In the genomic region with DNA sequence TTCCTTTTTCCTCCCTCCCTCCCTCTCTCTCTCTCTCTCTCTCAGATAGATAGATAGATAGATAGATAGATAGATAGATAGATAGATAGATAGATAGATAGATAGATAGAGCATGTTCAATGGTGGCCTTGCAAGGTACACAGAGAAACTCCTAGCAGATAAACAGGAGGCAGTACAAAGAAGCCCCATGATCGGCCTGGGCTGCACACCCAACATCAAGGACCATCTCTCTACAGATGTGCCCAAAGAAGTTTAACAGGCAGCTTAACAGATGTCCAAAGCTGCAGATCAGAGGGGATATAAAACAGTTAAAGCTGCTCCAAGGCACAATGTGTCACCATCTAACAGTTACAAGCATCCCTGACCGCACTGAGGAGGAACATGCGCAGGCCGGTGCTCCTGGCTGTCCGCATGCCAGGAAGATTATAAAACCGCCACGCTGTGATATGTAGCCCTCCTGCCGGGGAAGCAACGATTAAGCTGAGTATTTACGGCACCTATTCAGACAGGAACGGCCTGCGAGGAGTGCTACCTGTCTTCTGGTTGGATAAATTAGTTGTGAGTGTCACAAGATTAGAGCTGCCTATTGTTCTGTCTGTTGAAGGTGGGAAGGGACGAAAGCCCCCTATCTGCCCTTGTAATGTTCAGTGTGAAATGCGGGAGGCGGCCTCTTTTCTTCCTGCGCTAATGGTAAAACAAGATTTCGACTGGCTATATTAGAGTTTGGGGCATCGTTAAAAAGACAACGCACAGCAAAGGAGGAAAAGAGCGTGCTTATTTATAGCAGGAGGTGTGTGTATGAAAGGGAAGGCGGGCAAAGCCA, we compare ENCODE assay signal across 9 mouse cellular contexts.
DNase-seq lines count a peak whose midpoint lies in the region; ATAC-seq lines count a peak whose summit lies in the region.
"Had no signal": no experiment of that assay in that cellular context is flagged by ENCODE, and none has a peak within 500 bp of the region (broad histone marks: within the 10 kb centered on the region; RNA-seq: fewer than 3 reads in every experiment).

No protein-coding gene starts in this region.

- 15% methylated on average over 21 of the region's 21 CpGs for WGBS in limb, embryonic 10.5 days

- H3K4me1 ChIP-seq in limb, embryonic 10.5 days = peaks cover 7% of the 10 kb centered on the region

- ATAC-seq in erythroid progenitor cell, adult 5-6 weeks (replicated peaks; ENCODE audit: low FRiP score, poor library complexity, severe bottlenecking) = no peak

- peaks cover 45% of the 10 kb centered on the region for H3K27me3 ChIP-seq in limb, embryonic 10.5 days (ENCODE audit: low read depth, poor library complexity, severe bottlenecking)

- no peaks in the 10 kb centered on the region for H3K36me3 ChIP-seq in limb, embryonic 10.5 days

- H3K9me3 ChIP-seq in limb, embryonic 10.5 days (replicated peaks) = no peaks in the 10 kb centered on the region

- peak overlapping the region; percentile 17 for H3K4me3 ChIP-seq in limb, embryonic 10.5 days
- H3K4me3 ChIP-seq: gastrocnemius, adult 2 months had no signal

- H3K27ac ChIP-seq in limb, embryonic 10.5 days = no peak overlapping the region
- H3K27ac ChIP-seq: gastrocnemius, adult 2 months had no signal

- peak; percentile 83 for DNase-seq in heart, adult 11 months
- DNase-seq in heart, adult 9 months (ENCODE audit: low spot score in 2 of 2) = no peak
- peak; percentile 11 for DNase-seq in urinary bladder, postnatal 14 days (ENCODE audit: low spot score)
- DNase-seq in urinary bladder, adult 18-20 months (ENCODE audit: low spot score in 2 of 2) = no peak
- peak; percentile 38 for DNase-seq in limb, embryonic 10.5 days (ENCODE audit: low spot score)
- DNase-seq in retina, postnatal 1 day = peak; percentile 54
- no peak for DNase-seq in spleen, adult 12 weeks (ENCODE audit: low spot score)
- DNase-seq: gastrocnemius, adult 2 months had no signal

Comparison
In these comparisons a context has a peak if more than half of its experiments do, and no peak if none do; other contexts are left out.
1. DNase-seq: peak in heart, adult 11 months (single experiment), urinary bladder, postnatal 14 days (single experiment), limb, embryonic 10.5 days (single experiment) and retina, postnatal 1 day (single experiment); none in heart, adult 9 months (0 of 2), urinary bladder, adult 18-20 months (0 of 2) and spleen, adult 12 weeks (single experiment).